Mouse (Mus musculus) forebrain, embryonic 15.5 days (tissue): ENCODE results near the gene B3gnt8. TPM values are rescaled to one million over a fixed set of nuclear protein-coding genes. Genes with fewer than 3 reads are reported as not detected.

Experiments
- ATAC-seq: fragments of 200-750 bp; cut with Nextera tagmentation; replicated peaks from 2 replicates; pipeline ENCODE4 v1.8.0; 2017; ENCODE audit warnings: mild to moderate bottlenecking, moderate TSS enrichment, moderate library complexity
- H3K27ac ChIP-seq: fragments of 300-500 bp; sonication (generic); replicated peaks from 2 replicates; pipeline ENCODE4 v1.5.1; 2015; ENCODE audit warnings: mild to moderate bottlenecking, inconsistent platforms
- H3K27me3 ChIP-seq: fragments of 300-500 bp; sonication (generic); 2 replicates; pipeline ENCODE4 v1.6.1; 2015; ENCODE audit warnings: inconsistent platforms
- H3K36me3 ChIP-seq: fragments of 300-500 bp; sonication (generic); 2 replicates; pipeline ENCODE4 v1.6.1; 2015; ENCODE audit warnings: mild to moderate bottlenecking, inconsistent platforms
- H3K4me1 ChIP-seq: fragments of 300-500 bp; sonication (generic); 2 replicates; pipeline ENCODE4 v1.6.1; 2015; ENCODE audit warnings: inconsistent platforms
- H3K4me2 ChIP-seq: fragments of 300-500 bp; sonication (generic); replicated peaks from 2 replicates; pipeline ENCODE4 v1.6.1; 2015; ENCODE audit warnings: mild to moderate bottlenecking, inconsistent platforms
- H3K4me3 ChIP-seq: fragments of 300-500 bp; sonication (generic); 2 replicates; pipeline ENCODE4 v1.5.1; 2015; ENCODE audit warnings: mild to moderate bottlenecking, inconsistent platforms
- H3K9ac ChIP-seq: fragments of 300-500 bp; sonication (generic); replicated peaks from 2 replicates; pipeline ENCODE4 v1.6.1; 2015; ENCODE audit warnings: mild to moderate bottlenecking, inconsistent platforms
- H3K9me3 ChIP-seq: fragments of 300-500 bp; sonication (generic); 2 replicates; pipeline ENCODE4 v1.6.1; 2016; ENCODE audit warnings: inconsistent platforms
- WGBS: fragments of 180-500 bp; shearing (Covaris S2); methylation state at CpG from one replicate; pipeline ENCODE4 v1.1.7; 2015; ENCODE audit warnings: mixed read lengths; 5-methylcytosine and 5-hydroxymethylcytosine counted together
- polyA plus RNA-seq: library from polyadenylated mRNA; unstranded; fragments of >200 nt; fragmentation: Nextera tagmentation; extraction: Ambion mirVana; gene quantifications from 2 replicates; pipeline ENCODE4 v1.2.1, GENCODE M21; 2015

B3gnt8 gene
- polyA plus RNA-seq, 1 experiment from 2014 or later, result 0.50 TPM

GRCm38 (mm10) chr7:25669631-25670030 lies 43.2 kb downstream of the B3gnt8 start:
- ATAC-seq, result no peak
- 85% methylated on average over 9 of the region's 9 CpGs for WGBS
- peaks cover 18% of the 10 kb centered on the region for H3K36me3 ChIP-seq
- no peak overlapping the region for H3K27ac ChIP-seq
- no peak overlapping the region for H3K4me3 ChIP-seq
- peaks cover 3% of the 10 kb centered on the region for H3K4me1 ChIP-seq
- no peak overlapping the region for H3K4me2 ChIP-seq
- H3K9ac ChIP-seq, result no peak overlapping the region
- no peaks in the 10 kb centered on the region for H3K9me3 ChIP-seq
- H3K27me3 ChIP-seq, result peaks cover 19% of the 10 kb centered on the region

GRCm38 (mm10) chr7:25670096-25670495 lies 43.6 kb downstream of the B3gnt8 start:
- no peak overlapping the region for H3K4me2 ChIP-seq
- peaks cover 14% of the 10 kb centered on the region; the same call in 1 of the 2 replicates for H3K36me3 ChIP-seq
- H3K4me3 ChIP-seq, result no peak overlapping the region
- ATAC-seq, result no peak
- H3K4me1 ChIP-seq, result peaks cover 8% of the 10 kb centered on the region
- WGBS, result 94% methylated on average over 4 of the region's 4 CpGs
- H3K27me3 ChIP-seq, result peaks cover 23% of the 10 kb centered on the region
- no peak overlapping the region for H3K27ac ChIP-seq
- H3K9ac ChIP-seq, result no peak overlapping the region
- no peaks in the 10 kb centered on the region for H3K9me3 ChIP-seq

- peaks cover 23% of the 10 kb centered on the region for H3K27me3 ChIP-seq
- no peaks in the 10 kb centered on the region for H3K9me3 ChIP-seq
- no peak overlapping the region for H3K27ac ChIP-seq
- H3K9ac ChIP-seq, result no peak overlapping the region
- no peak for ATAC-seq
- no peak overlapping the region for H3K4me3 ChIP-seq
- no peak overlapping the region for H3K4me2 ChIP-seq
- 69% methylated on average over 2 of the region's 2 CpGs for WGBS
- H3K4me1 ChIP-seq, result peaks cover 23% of the 10 kb centered on the region
- H3K36me3 ChIP-seq, result peaks cover 4% of the 10 kb centered on the region; the same call in 1 of the 2 replicates
Measured at GRCm38 (mm10) chr7:25671686-25672085, 45.2 kb downstream of the B3gnt8 start.

GRCm38 (mm10) chr7:25672442-25672841 lies 46.0 kb downstream of the B3gnt8 start:
- WGBS, result 54% methylated on average over 4 of the region's 4 CpGs
- ATAC-seq, result no peak
- no peak overlapping the region for H3K4me3 ChIP-seq

GRCm38 (mm10) chr7:25674297-25674696 lies 47.8 kb downstream of the B3gnt8 start:
- Histone ChIP-seq H3K4me2 (peak overlapping the region; percentile 55), H3K4me1 (peaks cover 27% of the 10 kb centered on the region), H3K9ac (peak overlapping the region; percentile 45), H3K36me3 (no peaks in the 10 kb centered on the region), H3K4me3 (peak overlapping the region; percentile 41), H3K27ac (no peak overlapping the region), H3K9me3 (no peaks in the 10 kb centered on the region), H3K27me3 (peaks cover 23% of the 10 kb centered on the region)
- 33% methylated on average over 9 of the region's 9 CpGs for WGBS
- ATAC-seq, result no peak

More at GRCm38 (mm10) chr7:25672442-25672841, 46.0 kb downstream of the B3gnt8 start:
- Histone ChIP-seq H3K27me3 (peaks cover 23% of the 10 kb centered on the region), H3K4me1 (peaks cover 27% of the 10 kb centered on the region), H3K27ac (no peak overlapping the region), H3K36me3 (peaks cover 4% of the 10 kb centered on the region; the same call in 1 of the 2 replicates), H3K9ac (no peak overlapping the region), H3K9me3 (no peaks in the 10 kb centered on the region), H3K4me2 (no peak overlapping the region)

- 3% methylated on average over 29 of the region's 29 CpGs for WGBS
- H3K36me3 ChIP-seq, result no peaks in the 10 kb centered on the region
- peak within 1 kb of the TSS; percentile 45 for H3K9ac ChIP-seq
- H3K9me3 ChIP-seq, result no peaks in the 10 kb centered on the region
- ATAC-seq, result peak; percentile 34; the same call in 1 of the 2 replicates
- peaks cover 23% of the 10 kb centered on the region for H3K27me3 ChIP-seq
- H3K4me2 ChIP-seq, result peak within 1 kb of the TSS; percentile 55
- peaks cover 27% of the 10 kb centered on the region for H3K4me1 ChIP-seq
- peak within 1 kb of the TSS; percentile 90; the same call in 1 of the 2 replicates for H3K27ac ChIP-seq
- peak within 1 kb of the TSS; percentile 41 for H3K4me3 ChIP-seq
Measured at GRCm38 (mm10) chr7:25674719-25675300, 48.4 kb downstream of the B3gnt8 start, which contains the start of gene Tmem91. Gene Tmem91 (minus strand): TSS chr7:25675166.

- Histone ChIP-seq H3K9ac (no peak overlapping the region), H3K27ac (no peak overlapping the region), H3K36me3 (no peaks in the 10 kb centered on the region), H3K4me2 (peak overlapping the region; percentile 55; the same call in 1 of the 2 replicates), H3K9me3 (no peaks in the 10 kb centered on the region), H3K4me3 (peak overlapping the region; percentile 41; the same call in 1 of the 2 replicates), H3K27me3 (peaks cover 23% of the 10 kb centered on the region), H3K4me1 (peaks cover 33% of the 10 kb centered on the region)
- ATAC-seq, result no peak
- 49% methylated on average over 6 of the region's 6 CpGs for WGBS
Measured at GRCm38 (mm10) chr7:25675405-25675804, 49.0 kb downstream of the B3gnt8 start.

- 34% methylated on average over 15 of the region's 15 CpGs for WGBS
- no peak overlapping the region for H3K4me3 ChIP-seq
- ATAC-seq, result peak; percentile 76
- H3K9me3 ChIP-seq, result no peaks in the 10 kb centered on the region
- H3K36me3 ChIP-seq, result no peaks in the 10 kb centered on the region
- H3K4me1 ChIP-seq, result peaks cover 37% of the 10 kb centered on the region
- H3K9ac ChIP-seq, result no peak overlapping the region
- H3K4me2 ChIP-seq, result peak overlapping the region; percentile 9; the same call in 1 of the 2 replicates
- peaks cover 23% of the 10 kb centered on the region for H3K27me3 ChIP-seq
- peak overlapping the region; percentile 90 for H3K27ac ChIP-seq
Measured at GRCm38 (mm10) chr7:25676085-25676781, 49.8 kb downstream of the B3gnt8 start.

- Histone ChIP-seq H3K9me3 (no peaks in the 10 kb centered on the region), H3K36me3 (no peaks in the 10 kb centered on the region), H3K27ac (peak overlapping the region; percentile 90), H3K4me2 (0 out of 2 replicates have a peak overlapping the region, but pooled peaks have one; percentile 9), H3K27me3 (peaks cover 23% of the 10 kb centered on the region), H3K4me1 (peaks cover 44% of the 10 kb centered on the region), H3K9ac (no peak overlapping the region), H3K4me3 (no peak overlapping the region)
- no peak for ATAC-seq
- WGBS, result 86% methylated on average over 7 of the region's 7 CpGs
Measured at GRCm38 (mm10) chr7:25677013-25677412, 50.6 kb downstream of the B3gnt8 start.

- Histone ChIP-seq H3K27ac (peak overlapping the region; percentile 97; the same call in 1 of the 2 replicates), H3K4me2 (peak overlapping the region; percentile 64), H3K36me3 (no peaks in the 10 kb centered on the region), H3K4me3 (peak overlapping the region; percentile 69), H3K4me1 (peaks cover 37% of the 10 kb centered on the region), H3K9ac (peak overlapping the region; percentile 60), H3K27me3 (peaks cover 1% of the 10 kb centered on the region), H3K9me3 (no peaks in the 10 kb centered on the region)
- no peak for ATAC-seq
- WGBS, result 8% methylated on average over 6 of the region's 6 CpGs
Measured at GRCm38 (mm10) chr7:25679971-25680370, 53.5 kb downstream of the B3gnt8 start.

GRCm38 (mm10) chr7:25680514-25681258 lies 54.2 kb downstream of the B3gnt8 start, which contains the start of gene B9d2:
Gene B9d2 (plus strand): TSS chr7:25680780.
- under 1% methylated on average over 46 of the region's 46 CpGs for whole genome bisulfite sequencing

More at GRCm38 (mm10) chr7:25680514-25681258, 54.2 kb downstream of the B3gnt8 start, which contains the start of gene B9d2:
- peaks cover 30% of the 10 kb centered on the region for H3K4me1 ChIP-seq
- ATAC-seq, result peak; percentile 92
- H3K4me3 ChIP-seq, result peak within 1 kb of the TSS; percentile 69
- H3K36me3 ChIP-seq, result no peaks in the 10 kb centered on the region
- peak within 1 kb of the TSS; percentile 97 for H3K27ac ChIP-seq
- peak within 1 kb of the TSS; percentile 60 for H3K9ac ChIP-seq
- H3K9me3 ChIP-seq, result no peaks in the 10 kb centered on the region
- peaks cover 2% of the 10 kb centered on the region for H3K27me3 ChIP-seq
- H3K4me2 ChIP-seq, result peak within 1 kb of the TSS; percentile 64
